Mouse (Mus musculus) olfactory bulb, adult 2 months (tissue): ENCODE results near the gene Washc1.
"Not testable (repeated sequence)": the region's sequence is repeated elsewhere in the genome, so short reads cannot be mapped to it uniquely, and the experiment has no call there.

Experiments
- CTCF ChIP-seq: fragments of 200-500 bp; IDR thresholded peaks from 2 replicates; pipeline ENCODE4 v1.5.1; 2012; ENCODE audit warnings: low read depth, mild to moderate bottlenecking, low read length, moderate library complexity; ENCODE audit not compliant: insufficient read depth
- POLR2A ChIP-seq: fragments of 200-500 bp; IDR thresholded peaks from 2 replicates; pipeline ENCODE4 v1.6.1; 2012; ENCODE audit warnings: mild to moderate bottlenecking, low read depth, low read length, moderate library complexity; ENCODE audit not compliant: insufficient read depth

DNA sequence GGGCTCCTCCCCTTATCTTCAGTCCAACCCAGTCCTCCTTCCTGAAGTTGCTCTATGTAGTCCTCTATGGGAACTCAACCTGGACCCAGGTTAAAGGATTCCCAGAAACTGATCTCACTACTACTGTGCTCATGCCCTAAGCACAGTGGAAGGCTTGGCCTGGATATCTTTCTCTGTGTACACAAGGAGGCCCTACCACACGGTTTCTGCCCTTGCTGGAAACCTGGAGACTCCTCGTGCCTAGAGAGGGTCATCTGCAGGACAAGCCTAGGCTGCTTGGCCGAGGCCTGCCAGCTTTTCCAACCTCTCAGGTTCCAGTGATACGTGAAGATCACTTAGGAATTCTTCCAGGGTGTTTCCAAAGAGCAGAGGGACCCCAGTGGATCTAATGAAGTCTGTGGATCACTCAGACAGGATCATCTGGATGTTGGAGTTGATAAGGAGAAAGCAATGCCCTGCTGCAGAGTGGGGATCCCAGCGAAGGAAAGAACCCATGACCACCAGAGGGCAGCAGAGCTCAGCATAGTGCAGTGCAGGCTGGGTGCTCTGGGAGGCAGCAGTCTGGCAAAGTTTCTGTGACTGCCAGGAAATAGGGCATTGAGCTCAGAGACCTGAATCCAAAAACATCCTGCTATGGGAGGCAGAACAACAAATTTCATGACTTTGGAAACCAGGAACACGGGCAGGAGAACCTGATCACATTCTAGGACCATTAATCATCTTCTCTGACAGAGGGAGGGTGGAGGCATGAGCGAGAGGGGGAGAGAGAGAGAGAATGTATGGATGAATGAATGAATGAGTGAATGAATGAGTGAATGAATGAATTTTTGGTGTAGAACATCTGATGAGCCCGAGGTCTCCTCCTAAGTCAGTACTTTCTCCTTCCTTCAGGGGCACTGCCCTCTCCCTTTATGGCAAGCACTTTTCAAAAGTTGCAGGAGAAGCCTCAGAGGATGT lies 41.6 kb downstream of the Washc1 start:
- not testable (repeated sequence) for TF ChIP-seq CTCF, POLR2A
